Mouse (Mus musculus): Measurements from ENCODE around the gene Gm21209. TPM values are rescaled to one million over a fixed set of nuclear protein-coding genes. Genes with fewer than 3 reads are reported as not detected.
"Not testable (repeated sequence)": the region's sequence is repeated elsewhere in the genome, so short reads cannot be mapped to it uniquely, and the experiment has no call there.

The Gm21209 gene
- polyA plus RNA-seq (2016; fragmentation: Nextera tagmentation; extraction: Ambion mirVana), result not detected in 2 replicates

- H3K9me3 ChIP-seq; H3K27me3 ChIP-seq (replicated peaks; ENCODE audit: low read depth, poor library complexity, severe bottlenecking); H3K27ac ChIP-seq (replicated peaks); DNase-seq (ENCODE audit: low spot score); H3K4me1 ChIP-seq; H3K36me3 ChIP-seq (replicated peaks); H3K4me3 ChIP-seq: not testable (repeated sequence)
- no CpG with 5 or more reads among the region's 6 CpGs for whole genome bisulfite sequencing
Observed at GRCm38 (mm10) chrY:49570856-49571255, at the start of gene Gm21209. Gene Gm21209, plus strand, starts transcription at chrY:49571156.

Data from embryonic facial prominence, embryonic 10.5 days (tissue).